Mouse (Mus musculus): Measurements from ENCODE around the gene Mip. TPM values are rescaled to one million over a fixed set of nuclear protein-coding genes. Genes with fewer than 3 reads are reported as not detected.

Gene Mip
- total RNA-seq, 2 experiments from 2014 or later, result not detected

- DNase-seq, result no peak
- intact Hi-C loops (cut with DNase I), result no loop called here
Observed at GRCm38 (mm10) chr10:128278158-128278557, 52.5 kb downstream of the Mip start.

GRCm38 (mm10) chr10:128280943-128281342 is 55.3 kb downstream of the Mip start:
- intact Hi-C loops (cut with DNase I), result loop anchor here (5.0 kb wide), 1 partner anchor 149 kb away; no protein-coding TSS in a partner anchor
- no peak for DNase-seq

Other genes with a start within 250 kb of the Mip start
- gene Hsd17b6, start 218.2 kb upstream of the Mip start, total RNA-seq (2021), result not detected
- 1 to 10 TPM in 1 of 2 experiments, under 1 TPM in 1; 0.71 to 1.1 TPM for gene Prim1, start 210.7 kb upstream of the Mip start, total RNA-seq (2021)
- 100 to 1,000 TPM; 318 to 407 TPM for gene Naca, start 190.3 kb upstream of the Mip start, total RNA-seq (2021)
- gene Ptges3, start 166.9 kb upstream of the Mip start, total RNA-seq (2021), result 10 to 100 TPM; 56.6 to 60.7 TPM
- 1,000 to 10,000 TPM; 3,740 to 3,926 TPM for gene Atp5b, start 142.6 kb upstream of the Mip start, total RNA-seq (2021)
- gene Baz2a, start 134.3 kb upstream of the Mip start, total RNA-seq (2021), result 10 to 100 TPM; 11.9 to 14.2 TPM
- 10 to 100 TPM; 53.4 to 58.1 TPM for gene Rbms2, start 45.5 kb upstream of the Mip start, total RNA-seq (2021)
- under 1 TPM; 0.35 to 0.59 TPM for gene Gls2, start 31.4 kb upstream of the Mip start, total RNA-seq (2021)
- gene Spryd4, start 14.0 kb upstream of the Mip start, total RNA-seq (2021), result 10 to 100 TPM; 31.8 to 32.3 TPM
- gene Timeless, start 6.2 kb downstream of the Mip start, total RNA-seq (2021), result 1 to 10 TPM; 1.7 to 2.2 TPM
- gene Apon, start 28.3 kb downstream of the Mip start, total RNA-seq (2021), result not detected
- not detected for gene Apof, start 42.8 kb downstream of the Mip start, total RNA-seq (2021)
- 1 to 10 TPM; 3.2 to 3.9 TPM for gene Stat2, start 44.7 kb downstream of the Mip start, total RNA-seq (2021)
- gene Il23a, start 72.9 kb downstream of the Mip start, total RNA-seq (2021), result not detected
- 1 to 10 TPM; 4.4 to 5.6 TPM for gene Pan2, start 77.5 kb downstream of the Mip start, total RNA-seq (2021)
- gene Cnpy2, start 96.6 kb downstream of the Mip start, total RNA-seq (2021), result 10 to 100 TPM; 41.6 to 45.4 TPM
- gene Cs, start 111.9 kb downstream of the Mip start, total RNA-seq (2021), result 100 to 1,000 TPM; 586 to 610 TPM
- gene Coq10a, start 143.2 kb downstream of the Mip start, total RNA-seq (2021), result 100 to 1,000 TPM; 433 to 434 TPM
- 10 to 100 TPM; 50.5 to 55.7 TPM for gene Ankrd52, start 151.3 kb downstream of the Mip start, total RNA-seq (2021)
- not detected for gene Slc39a5, start 175.4 kb downstream of the Mip start, total RNA-seq (2021)
- gene Nabp2, start 185.7 kb downstream of the Mip start, total RNA-seq (2021), result 10 to 100 TPM; 48.1 to 50.4 TPM
- gene Rnf41, start 185.8 kb downstream of the Mip start, total RNA-seq (2021), result 10 to 100 TPM; 10.4 to 10.5 TPM
- gene Smarcc2, start 233.4 kb downstream of the Mip start, total RNA-seq (2021), result 10 to 100 TPM; 39.2 to 46.4 TPM

All from gastrocnemius, postnatal 36 days (tissue).